Mouse (Mus musculus) thymus, postnatal 4 days (tissue): ENCODE measurements around the gene Pigh.

Experiments
- DNase-seq: peaks from one replicate; pipeline ENCODE4 v3.0.0; 2021

Gene Pigh

GRCm38 (mm10) chr12:79089182-79089812 lies at the start of gene Pigh:
Pigh (minus strand) TSS chr12:79089651.
- peak; percentile 91 for DNase-seq

- no peak for DNase-seq
Observed at GRCm38 (mm10) chr12:79138999-79139398, 49.5 kb upstream of the Pigh start.

GRCm38 (mm10) chr12:79136949-79137348 lies 47.5 kb upstream of the Pigh start:
- DNase-seq: no peak

- DNase-seq: no peak
Observed at GRCm38 (mm10) chr12:79135105-79135504, 45.7 kb upstream of the Pigh start.

GRCm38 (mm10) chr12:79134676-79135075 lies 45.2 kb upstream of the Pigh start:
- DNase-seq: no peak

- DNase-seq: no peak
Observed at GRCm38 (mm10) chr12:79131706-79132460, 42.4 kb upstream of the Pigh start.

GRCm38 (mm10) chr12:79131178-79131675 lies 41.8 kb upstream of the Pigh start:
- DNase-seq: peak; percentile 10

GRCm38 (mm10) chr12:79130299-79131177 lies 41.1 kb upstream of the Pigh start, which contains the start of gene Arg2:
Arg2 (plus strand) TSS chr12:79130777.
- peak; percentile 88 for DNase-seq

GRCm38 (mm10) chr12:79122820-79123219 lies 33.4 kb upstream of the Pigh start:
- DNase-seq: no peak

- DNase-seq: no peak
Observed at GRCm38 (mm10) chr12:79118991-79119390, 29.5 kb upstream of the Pigh start.

- DNase-seq: no peak
Observed at GRCm38 (mm10) chr12:79105312-79105711, 15.9 kb upstream of the Pigh start.

GRCm38 (mm10) chr12:79104544-79104943 lies 15.1 kb upstream of the Pigh start:
- peak; percentile 16 for DNase-seq

- no peak for DNase-seq
Observed at GRCm38 (mm10) chr12:79103773-79104172, 14.3 kb upstream of the Pigh start.

GRCm38 (mm10) chr12:79097106-79097752 lies 7.8 kb upstream of the Pigh start:
- DNase-seq: peak; percentile 47

- peak; percentile 82 for DNase-seq
Observed at GRCm38 (mm10) chr12:79092569-79092968, 3.1 kb upstream of the Pigh start.

- no peak for DNase-seq
Observed at GRCm38 (mm10) chr12:79073362-79073761, 16.1 kb downstream of the Pigh start.

GRCm38 (mm10) chr12:79072576-79072975 lies 16.9 kb downstream of the Pigh start:
- no peak for DNase-seq

- peak; percentile 72 for DNase-seq
Observed at GRCm38 (mm10) chr12:79070736-79071333, 18.6 kb downstream of the Pigh start.

- peak; percentile 41 for DNase-seq
Observed at GRCm38 (mm10) chr12:79069916-79070315, 19.5 kb downstream of the Pigh start.

GRCm38 (mm10) chr12:79069187-79069608 lies 20.3 kb downstream of the Pigh start:
- DNase-seq: no peak

- DNase-seq: no peak
Observed at GRCm38 (mm10) chr12:79068306-79068705, 21.1 kb downstream of the Pigh start.

- no peak for DNase-seq
Observed at GRCm38 (mm10) chr12:79067526-79067925, 21.9 kb downstream of the Pigh start.
